44 mouse cellular contexts compared by ENCODE assay signal in genomic region chr9:24051538-24051937, GRCm38 (mm10). TPM values are rescaled to one million over a fixed set of nuclear protein-coding genes. Genes with fewer than 3 reads are reported as not detected.
"Had no signal": no experiment of that assay in that cellular context is flagged by ENCODE, and none has a peak within 500 bp of the region (broad histone marks: within the 10 kb centered on the region; RNA-seq: fewer than 3 reads in every experiment).

No protein-coding gene starts in this region.

- H3K27me3 ChIP-seq: heart, embryonic 12.5 days; heart, embryonic 13.5 days; heart, embryonic 15.5 days; hindbrain, embryonic 12.5 days; hindbrain, embryonic 13.5 days; hindbrain, embryonic 15.5 days; intestine, embryonic 15.5 days; kidney, embryonic 15.5 days had no signal

- H3K9me3 ChIP-seq: heart, embryonic 10.5 days; heart, embryonic 12.5 days; heart, embryonic 13.5 days; heart, embryonic 15.5 days; hindbrain, embryonic 10.5 days; hindbrain, embryonic 12.5 days; hindbrain, embryonic 13.5 days; hindbrain, embryonic 15.5 days; intestine, embryonic 15.5 days; kidney, embryonic 15.5 days had no signal

- H3K4me2 ChIP-seq: heart, embryonic 11.5 days; heart, embryonic 12.5 days; heart, embryonic 13.5 days; heart, embryonic 15.5 days; hindbrain, embryonic 12.5 days; hindbrain, embryonic 13.5 days; hindbrain, embryonic 14.5 days; hindbrain, embryonic 15.5 days; intestine, embryonic 15.5 days; kidney, embryonic 15.5 days had no signal

- H3K36me3 ChIP-seq: heart, embryonic 10.5 days; heart, embryonic 12.5 days; heart, embryonic 13.5 days; heart, embryonic 15.5 days; hindbrain, embryonic 10.5 days; hindbrain, embryonic 12.5 days; hindbrain, embryonic 13.5 days; hindbrain, embryonic 15.5 days; intestine, embryonic 15.5 days; kidney, embryonic 15.5 days had no signal

- H3K27ac ChIP-seq: heart, embryonic 10.5 days; heart, embryonic 13.5 days; heart, embryonic 15.5 days; hindbrain, embryonic 10.5 days; hindbrain, embryonic 12.5 days; hindbrain, embryonic 13.5 days; hindbrain, embryonic 14.5 days; hindbrain, embryonic 15.5 days; hindbrain, postnatal 0 days; intestine, embryonic 15.5 days; kidney, embryonic 15.5 days; kidney, postnatal 0 days; layer of hippocampus, adult 2 months had no signal

- H3K4me3 ChIP-seq: heart, embryonic 10.5 days; heart, embryonic 12.5 days; heart, embryonic 13.5 days; heart, embryonic 15.5 days; hindbrain, embryonic 10.5 days; hindbrain, embryonic 12.5 days; hindbrain, embryonic 13.5 days; hindbrain, embryonic 15.5 days; intestine, embryonic 15.5 days; kidney, embryonic 15.5 days; layer of hippocampus, adult 2 months had no signal

- H3K4me1 ChIP-seq: heart, embryonic 10.5 days; heart, embryonic 12.5 days; heart, embryonic 13.5 days; heart, embryonic 15.5 days; hindbrain, embryonic 10.5 days; hindbrain, embryonic 12.5 days; hindbrain, embryonic 13.5 days; hindbrain, embryonic 15.5 days; intestine, embryonic 15.5 days; kidney, embryonic 15.5 days had no signal

- H3K9ac ChIP-seq: heart, embryonic 12.5 days; heart, embryonic 13.5 days; heart, embryonic 15.5 days; hindbrain, embryonic 12.5 days; hindbrain, embryonic 13.5 days; hindbrain, embryonic 14.5 days; hindbrain, embryonic 15.5 days; intestine, embryonic 15.5 days; kidney, embryonic 15.5 days had no signal

- DNase-seq: heart, postnatal 10 days; heart, postnatal 14 days; heart, postnatal 36 days; heart, postnatal 4 days; kidney, adult 11 months; kidney, adult 18-20 months; kidney, adult 2 months; kidney, adult 8-10 months; kidney, adult 9 months; kidney, postnatal 10 days; kidney, postnatal 14 days; kidney, postnatal 25 days; kidney, postnatal 36 days; kidney, postnatal 4 days; layer of hippocampus, adult 9-11 months; layer of hippocampus, postnatal 36 days had no signal

- ATAC-seq: hindbrain, embryonic 16.5 days; hindbrain, postnatal 0 days; inflammation-experienced regulatory T-cells, adult 6 months; intestine, embryonic 15.5 days; intestine, embryonic 16.5 days; intestine, postnatal 0 days had no signal

RNA-seq across cellular contexts. Expression of gene Npsr1, which starts 46.3 kb away (rescaled TPM):
- total RNA-seq: heart, adult 8-10 months; heart, postnatal 10 days; heart, postnatal 14 days; heart, postnatal 25 days; heart, postnatal 36 days; heart, postnatal 4 days; hematopoietic stem cell, adult 5-6 weeks had no signal
- polyA plus RNA-seq: heart, embryonic 10.5 days; heart, embryonic 11.5 days; heart, embryonic 12.5 days; heart, embryonic 13.5 days; heart, embryonic 14.5 days; heart, embryonic 15.5 days; heart, embryonic 16.5 days; heart, postnatal 0 days; hindbrain, embryonic 10.5 days; hindbrain, embryonic 11.5 days; hindbrain, embryonic 12.5 days; inflammation-experienced regulatory T-cells, adult 6 months; intestine, embryonic 14.5 days; intestine, embryonic 15.5 days; intestine, embryonic 16.5 days; intestine, postnatal 0 days; large intestine, adult 2 months had no signal
